Comparison of ENCODE assay signal across 10 mouse cellular contexts in the genomic region with DNA sequence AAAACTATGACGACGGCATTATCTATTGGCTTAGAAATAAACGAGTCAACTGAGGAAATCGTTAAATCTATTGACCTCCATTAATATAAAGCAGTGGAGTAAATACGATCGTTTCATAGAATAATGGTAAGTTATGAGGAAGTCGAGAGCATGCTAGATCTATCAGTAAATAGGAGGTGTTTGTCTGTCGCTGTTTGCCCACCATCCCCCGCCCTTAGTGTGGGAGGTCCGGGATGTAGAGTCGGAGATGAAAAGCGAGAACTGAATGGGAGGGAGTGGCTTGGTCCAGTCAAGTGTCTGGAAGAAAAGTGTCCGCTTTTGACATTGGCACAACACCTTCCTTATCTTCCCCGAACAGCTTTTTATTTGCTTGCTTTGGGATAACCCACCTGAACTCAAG. TPM values are rescaled to one million over a fixed set of nuclear protein-coding genes. Genes with fewer than 3 reads are reported as not detected.
A peak's percentile ranks its signal among the peaks of the same experiment; 100 is the strongest.
DNase-seq lines count a peak whose midpoint lies in the region; ATAC-seq and TF ChIP-seq lines count a peak whose summit lies in the region.
"Had no signal": no experiment of that assay in that cellular context is flagged by ENCODE, and none has a peak within 500 bp of the region (broad histone marks: within the 10 kb centered on the region; RNA-seq: fewer than 3 reads in every experiment).

Gene BC030500 (plus strand): TSS at position 79 of the 400 bp plus-strand sequence.

- H3K27ac ChIP-seq in heart, embryonic 13.5 days (replicated peaks), result no peak within 1 kb of the TSS
- H3K27ac ChIP-seq in testis, adult 2 months (ENCODE audit: control insufficient read depth, insufficient read depth, low read depth, low read length), result no peak within 1 kb of the TSS
- H3K27ac ChIP-seq in limb, embryonic 11.5 days (replicated peaks; ENCODE audit: low read depth, low read length), result no peak within 1 kb of the TSS
- no peak within 1 kb of the TSS for H3K27ac ChIP-seq in stomach, postnatal 0 days (replicated peaks)

- peaks cover 31% of the 10 kb centered on the region for H3K27me3 ChIP-seq in heart, embryonic 13.5 days (replicated peaks)
- no peaks in the 10 kb centered on the region for H3K27me3 ChIP-seq in testis, adult 2 months (ENCODE audit: control insufficient read depth, insufficient read depth, low read length)
- H3K27me3 ChIP-seq in limb, embryonic 11.5 days (ENCODE audit: control insufficient read depth, insufficient read depth, low read length), result peaks cover 3% of the 10 kb centered on the region; the same call in 1 of the 2 replicates
- H3K27me3 ChIP-seq in stomach, postnatal 0 days (ENCODE audit: control insufficient read depth, insufficient read depth, low read length), result no peaks in the 10 kb centered on the region

- no peaks in the 10 kb centered on the region for H3K36me3 ChIP-seq in heart, embryonic 13.5 days
- H3K36me3 ChIP-seq in testis, adult 2 months (ENCODE audit: control insufficient read depth, insufficient read depth, low read length), result no peaks in the 10 kb centered on the region
- H3K36me3 ChIP-seq in limb, embryonic 11.5 days (ENCODE audit: control insufficient read depth, insufficient read depth, low read length), result no peaks in the 10 kb centered on the region
- H3K36me3 ChIP-seq in stomach, postnatal 0 days (ENCODE audit: control insufficient read depth, insufficient read depth, low read length), result no peaks in the 10 kb centered on the region
- H3K36me3 ChIP-seq: G1E had no signal

- peaks cover 11% of the 10 kb centered on the region for H3K4me1 ChIP-seq in heart, embryonic 13.5 days
- peaks cover 3% of the 10 kb centered on the region; the same call in 1 of the 2 replicates for H3K4me1 ChIP-seq in testis, adult 2 months (ENCODE audit: control insufficient read depth, insufficient read depth, low read length)
- 0 out of 2 replicates have a peak, but pooled peaks cover 3% of the 10 kb centered on the region for H3K4me1 ChIP-seq in limb, embryonic 11.5 days (ENCODE audit: control insufficient read depth, insufficient read depth, low read length)
- 0 out of 2 replicates have a peak, but pooled peaks cover 2% of the 10 kb centered on the region for H3K4me1 ChIP-seq in stomach, postnatal 0 days (replicated peaks; ENCODE audit: control insufficient read depth, insufficient read depth)

- intact Hi-C loops in heart, postnatal 25 days (cut with DNase I), result no loop called here

- H3K9me3 ChIP-seq in heart, embryonic 13.5 days, result no peaks in the 10 kb centered on the region
- no peaks in the 10 kb centered on the region for H3K9me3 ChIP-seq in limb, embryonic 11.5 days (ENCODE audit: control insufficient read depth, low read length)
- no peaks in the 10 kb centered on the region for H3K9me3 ChIP-seq in stomach, postnatal 0 days (ENCODE audit: control insufficient read depth, low read length)
- H3K9me3 ChIP-seq: G1E had no signal

- no peak for DNase-seq in heart, postnatal 25 days (ENCODE audit: low spot score)
- no peak for DNase-seq in testis, postnatal 14 days (ENCODE audit: low spot score)
- no peak for DNase-seq in limb, embryonic 11.5 days (ENCODE audit: low spot score)
- DNase-seq in stomach, postnatal 0 days (ENCODE audit: low spot score), result peak; percentile 16
- no peak for DNase-seq in urinary bladder, postnatal 36 days (ENCODE audit: low spot score in 2 of 2)
- no peak for DNase-seq in ovary, postnatal 14 days (ENCODE audit: low spot score)

- peak within 1 kb of the TSS; percentile 98 for H3K4me2 ChIP-seq in heart, embryonic 13.5 days
- H3K4me2 ChIP-seq in limb, embryonic 11.5 days (ENCODE audit: low read depth, severe bottlenecking), result peak within 1 kb of the TSS; percentile 98
- peak within 1 kb of the TSS; percentile 93 for H3K4me2 ChIP-seq in stomach, postnatal 0 days (replicated peaks; ENCODE audit: low read depth)

- H3K9ac ChIP-seq in heart, embryonic 13.5 days, result peak within 1 kb of the TSS; percentile 74
- H3K9ac ChIP-seq in limb, embryonic 11.5 days (ENCODE audit: low read length), result peak within 1 kb of the TSS; percentile 53
- H3K9ac ChIP-seq in stomach, postnatal 0 days (ENCODE audit: low read length), result peak within 1 kb of the TSS; percentile 45

- no peak for ATAC-seq in heart, embryonic 13.5 days (ENCODE audit: extremely low read depth, insufficient number of reproducible peaks, low FRiP score, low TSS enrichment)
- ATAC-seq in limb, embryonic 11.5 days (ENCODE audit: insufficient number of reproducible peaks, low FRiP score, low TSS enrichment, low read depth), result 0 out of 2 replicates have a peak, but pooled peaks have one; percentile 41
- no peak for ATAC-seq in stomach, postnatal 0 days (ENCODE audit: low FRiP score, low TSS enrichment)

- no peak for TF ChIP-seq POLR2A in testis, adult 2 months (IDR thresholded peaks at IDR 0.05; ENCODE audit: control insufficient read depth, low read depth, low read length)

- TF ChIP-seq EP300 in stomach, postnatal 0 days (optimal IDR thresholded peaks at IDR 0.05), result no peak

- H3K4me3 ChIP-seq in heart, embryonic 13.5 days, result peak within 1 kb of the TSS; percentile 70
- peak within 1 kb of the TSS; percentile 32 for H3K4me3 ChIP-seq in testis, adult 2 months (ENCODE audit: control insufficient read depth, low read depth, low read length)
- peak within 1 kb of the TSS; percentile 57 for H3K4me3 ChIP-seq in limb, embryonic 11.5 days (ENCODE audit: low read depth, low read length)
- peak within 1 kb of the TSS; percentile 48 for H3K4me3 ChIP-seq in stomach, postnatal 0 days (ENCODE audit: low read depth, low read length)

- 13% methylated on average over 14 of the region's 14 CpGs for WGBS in heart, embryonic 13.5 days
- 12% methylated on average over 14 of the region's 14 CpGs for whole genome bisulfite sequencing in limb, embryonic 11.5 days
- WGBS in stomach, postnatal 0 days, result 8% methylated on average over 14 of the region's 14 CpGs

- TF ChIP-seq CTCF in testis, adult 2 months (IDR thresholded peaks at IDR 0.05; ENCODE audit: control insufficient read depth, insufficient read depth, insufficient replicate concordance, low read depth, low read length), result no peak
- TF ChIP-seq CTCF in stomach, postnatal 0 days (IDR thresholded peaks at IDR 0.05; ENCODE audit: low read depth), result no peak

RNA-seq across cellular contexts. Expression of gene BC030500, which starts in this region (rescaled TPM):
- polyA plus RNA-seq in heart, embryonic 13.5 days (2015; fragmentation: Nextera tagmentation; extraction: Ambion mirVana), result 0.09 TPM in 1 of 2 replicates, not detected in the other
- not detected for total RNA-seq in heart, postnatal 25 days (2021)
- not detected in 2 replicates for polyA plus RNA-seq in testis, adult 2 months (2012; rRNA removed)
- 0.97 and 1.4 TPM in 2 replicates for polyA plus RNA-seq in limb, embryonic 11.5 days (2014; fragmentation: Nextera tagmentation; extraction: Ambion mirVana)
- 0.69 and 1.1 TPM in 2 replicates for polyA plus RNA-seq in stomach, postnatal 0 days (2015; fragmentation: Nextera tagmentation; extraction: Ambion mirVana)
- total RNA-seq: G1E; hematopoietic stem cell, adult 5-6 weeks had no signal
- polyA plus RNA-seq: G1E had no signal
